Mouse (Mus musculus): ENCODE measurements around the gene Dnajb4.
"Not testable (repeated sequence)": the region's sequence is repeated elsewhere in the genome, so short reads cannot be mapped to it uniquely, and the experiment has no call there.

The Dnajb4 gene

DNA sequence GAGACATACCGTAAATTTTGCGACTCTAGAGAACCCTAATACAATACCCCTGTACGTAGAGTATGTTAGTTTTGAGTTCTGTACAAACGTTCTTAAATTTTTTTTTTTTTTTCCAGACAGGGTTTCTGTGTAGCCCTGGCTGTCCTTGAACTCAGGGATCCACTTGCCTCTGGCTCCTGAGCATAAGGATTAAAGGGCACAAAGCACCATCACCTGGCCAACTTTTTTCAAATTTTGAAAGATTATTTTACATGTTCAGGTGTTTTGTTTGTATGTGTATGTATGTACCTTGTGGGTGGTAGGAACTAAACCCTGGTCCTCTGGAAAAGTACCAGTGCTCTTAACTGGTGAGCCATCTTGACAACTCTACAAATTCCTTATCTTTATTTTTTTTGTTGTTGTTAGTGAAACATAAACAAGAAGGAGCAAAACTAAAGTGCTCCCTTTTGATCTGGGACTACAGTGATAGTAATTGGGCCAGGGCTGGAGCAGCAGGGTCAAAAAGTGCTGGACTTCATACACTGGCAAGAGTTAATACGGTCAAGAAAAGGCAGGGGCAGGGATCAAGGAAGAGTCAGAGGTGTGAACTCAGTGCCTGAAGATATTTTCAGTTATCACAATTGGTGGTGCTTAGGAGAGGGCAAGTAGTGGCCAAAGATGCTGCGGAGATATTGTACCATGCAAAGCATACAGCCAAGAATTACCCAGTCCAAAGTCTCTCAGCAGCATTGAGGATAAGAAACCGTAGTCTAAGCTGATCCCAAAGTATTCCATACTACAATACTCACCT lies 1.8 kb downstream of the Dnajb4 start:
- no peak for DNase-seq (ENCODE audit: low spot score)

DNA sequence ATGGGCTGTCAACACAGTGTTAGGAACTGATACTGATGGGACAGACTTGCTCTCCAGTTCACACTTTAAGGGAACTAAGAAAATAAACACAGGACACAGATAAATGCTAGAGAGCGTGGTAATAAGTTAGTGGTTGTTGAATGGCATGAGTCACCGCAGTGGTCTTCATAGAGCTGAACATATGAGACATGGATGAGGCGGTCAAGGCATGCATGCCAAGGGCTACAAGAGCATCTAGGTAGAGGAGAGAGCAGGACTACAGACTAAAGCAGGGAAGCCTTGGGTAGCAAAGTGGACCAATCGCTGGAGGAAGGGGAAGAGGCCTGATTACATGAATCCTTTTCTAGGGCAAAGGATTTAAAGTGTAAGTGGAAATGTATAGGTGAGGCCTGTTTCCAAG lies 2.9 kb downstream of the Dnajb4 start:
- no peak for DNase-seq (ENCODE audit: low spot score)

DNA sequence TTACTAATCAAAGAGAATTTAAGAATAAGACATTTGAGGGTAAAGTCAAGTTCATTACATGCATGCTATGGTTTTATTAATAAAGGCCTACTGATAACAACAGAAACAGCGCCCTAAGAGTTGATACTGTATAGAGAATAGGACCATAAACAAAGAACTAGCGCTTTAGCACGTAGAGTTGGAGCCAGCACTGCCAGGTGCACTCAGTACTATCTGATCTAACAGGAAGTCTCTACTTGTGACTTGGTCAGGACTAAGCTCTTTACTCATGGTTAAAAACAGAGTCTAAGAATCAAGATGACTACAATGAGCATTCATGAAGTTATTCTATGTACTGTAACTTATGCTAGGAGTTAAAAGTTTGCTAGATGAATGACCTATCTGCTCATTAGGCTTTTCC lies 5.5 kb downstream of the Dnajb4 start:
- DNase-seq (ENCODE audit: low spot score) = peak; percentile 13

- DNase-seq (ENCODE audit: low spot score) = no peak
These were observed 6.1 kb downstream of the Dnajb4 start for GRCm38 (mm10) chr3:152203996-152204395.

- DNase-seq (ENCODE audit: low spot score) = no peak
These were observed 6.7 kb downstream of the Dnajb4 start for GRCm38 (mm10) chr3:152203411-152203810.

GRCm38 (mm10) chr3:152202942-152203341 lies 7.2 kb downstream of the Dnajb4 start:
- DNase-seq (ENCODE audit: low spot score) = no peak

- no peak for DNase-seq (ENCODE audit: low spot score)
These were observed 8.5 kb downstream of the Dnajb4 start for GRCm38 (mm10) chr3:152201651-152202050.

DNA sequence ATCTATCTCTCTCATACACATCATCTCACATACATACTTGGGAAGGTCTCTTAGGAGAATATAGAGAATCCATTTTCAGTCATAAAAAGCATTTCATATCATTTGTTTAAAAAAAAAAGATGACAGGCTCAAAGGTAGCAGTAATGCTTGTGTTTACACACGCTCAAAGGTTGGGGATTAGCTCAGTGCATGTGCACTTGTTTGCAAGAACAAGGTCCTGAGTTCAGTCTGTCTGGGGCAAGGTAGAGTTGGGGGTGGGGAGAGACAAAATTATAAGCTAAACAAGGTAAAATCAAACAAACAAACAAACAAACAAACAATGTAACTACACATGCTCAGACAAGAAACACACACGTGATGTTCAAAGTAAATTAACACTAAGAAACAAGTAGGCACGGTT lies 8.9 kb downstream of the Dnajb4 start:
- no peak for DNase-seq (ENCODE audit: low spot score)

DNA sequence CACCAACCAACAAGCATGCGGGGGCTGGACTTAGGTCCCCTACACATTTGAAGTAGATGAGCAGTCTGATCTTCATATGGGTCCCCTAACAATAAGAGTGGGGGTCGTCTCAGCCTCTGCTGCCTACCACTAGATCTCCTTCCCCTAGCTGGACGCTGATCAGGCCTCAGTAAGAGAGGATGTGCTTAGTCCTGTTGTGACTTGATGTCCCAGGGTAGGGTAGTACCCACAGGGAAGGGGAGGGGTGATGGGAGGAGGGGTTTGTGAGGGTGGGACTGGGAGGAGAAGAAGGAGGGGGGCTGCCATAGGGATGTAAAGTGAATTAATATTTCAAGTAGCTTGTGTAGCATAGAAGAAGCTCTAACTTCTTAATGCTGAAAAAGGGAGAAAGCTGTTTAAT lies 11.0 kb downstream of the Dnajb4 start:
- DNase-seq (ENCODE audit: low spot score) = no peak

DNA sequence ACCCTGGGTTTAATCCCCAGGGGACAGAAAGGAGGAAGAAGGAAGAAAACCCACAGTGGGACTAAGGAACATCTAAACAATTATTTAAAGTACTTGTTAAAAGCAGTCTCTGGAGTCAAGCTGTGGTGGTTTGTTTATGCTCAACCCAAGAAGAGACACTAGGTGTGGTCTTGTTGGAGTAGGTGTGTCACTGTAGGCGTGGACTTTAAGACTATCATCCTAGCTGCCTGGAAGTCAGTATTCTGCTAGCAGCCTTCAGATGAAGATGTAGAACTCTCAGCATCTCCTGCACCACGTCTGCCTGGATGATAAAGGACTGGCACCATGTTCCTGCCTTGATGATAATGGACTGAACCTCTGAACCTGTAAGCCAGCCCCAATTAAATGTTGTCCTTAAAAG lies 12.9 kb downstream of the Dnajb4 start:
- not testable (repeated sequence) for DNase-seq (ENCODE audit: low spot score)

DNA sequence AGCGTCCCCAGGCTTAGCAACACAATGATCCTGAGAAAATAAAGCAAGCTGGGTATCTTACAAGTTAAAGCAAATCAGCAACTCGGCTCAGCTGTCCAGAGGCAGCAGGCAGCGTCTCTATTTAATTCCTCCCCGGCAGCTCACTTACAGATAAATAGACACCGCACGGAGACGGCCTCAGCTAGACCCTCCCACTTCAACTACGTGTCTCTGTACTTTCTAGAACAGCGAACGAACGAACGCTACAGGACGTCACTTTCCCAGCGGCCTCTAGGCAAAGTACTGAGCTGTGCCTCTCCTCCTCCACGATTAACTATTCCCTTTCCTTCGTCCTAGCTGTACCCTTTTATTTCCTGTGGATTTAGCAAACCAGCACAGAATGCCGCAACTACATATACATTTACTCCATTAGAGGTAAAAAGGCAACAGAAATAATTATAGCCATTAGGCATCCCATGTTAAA lies 16.4 kb downstream of the Dnajb4 start:
- DNase-seq (ENCODE audit: low spot score) = peak; percentile 87

DNA sequence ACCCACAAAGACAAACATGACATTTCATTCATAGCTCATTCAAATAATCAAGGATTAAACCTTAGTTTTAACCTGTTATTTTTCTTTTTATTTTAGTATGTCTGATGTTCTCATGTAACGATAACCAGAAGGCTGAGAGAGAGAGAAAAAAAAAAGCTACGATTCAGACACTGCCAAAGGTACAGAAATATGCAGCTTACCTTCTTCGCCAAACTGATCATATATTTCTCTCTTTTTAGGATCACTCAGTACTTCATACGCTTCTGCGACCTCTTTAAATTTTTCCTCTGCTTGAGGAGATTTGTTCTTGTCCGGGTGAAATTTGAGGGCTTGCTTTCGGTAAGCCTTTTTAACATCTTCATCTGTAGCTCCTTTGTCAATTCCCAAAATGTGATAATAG lies 16.9 kb downstream of the Dnajb4 start:
- DNase-seq (ENCODE audit: low spot score) = no peak

GRCm38 (mm10) chr3:152192238-152192931 lies 17.7 kb downstream of the Dnajb4 start:
- peak; percentile 5 for DNase-seq (ENCODE audit: low spot score)

DNA sequence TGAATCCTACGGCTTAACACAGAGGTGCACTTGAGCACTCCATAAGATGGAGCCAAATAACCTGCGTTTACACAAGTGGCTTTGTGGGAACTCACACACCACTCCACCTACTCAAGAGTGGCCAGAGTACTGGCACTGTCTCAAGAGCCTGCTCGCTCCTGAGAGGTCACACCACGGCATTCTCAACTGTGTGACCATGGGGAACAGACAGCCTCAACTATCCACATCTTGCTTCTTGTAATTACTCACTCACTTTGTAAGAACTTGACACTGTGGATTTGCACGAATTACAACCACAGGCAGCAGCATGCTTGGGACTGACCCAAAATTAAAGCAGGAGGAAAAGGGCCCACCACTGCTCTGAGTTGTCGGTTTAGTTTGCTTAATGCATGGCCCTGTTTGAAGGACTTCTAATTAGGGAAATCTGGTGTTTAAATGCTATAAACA lies 18.3 kb downstream of the Dnajb4 start:
- DNase-seq (ENCODE audit: low spot score) = peak; percentile 10

GRCm38 (mm10) chr3:152190679-152191477 lies 19.2 kb downstream of the Dnajb4 start:
- DNase-seq (ENCODE audit: low spot score) = no peak

DNA sequence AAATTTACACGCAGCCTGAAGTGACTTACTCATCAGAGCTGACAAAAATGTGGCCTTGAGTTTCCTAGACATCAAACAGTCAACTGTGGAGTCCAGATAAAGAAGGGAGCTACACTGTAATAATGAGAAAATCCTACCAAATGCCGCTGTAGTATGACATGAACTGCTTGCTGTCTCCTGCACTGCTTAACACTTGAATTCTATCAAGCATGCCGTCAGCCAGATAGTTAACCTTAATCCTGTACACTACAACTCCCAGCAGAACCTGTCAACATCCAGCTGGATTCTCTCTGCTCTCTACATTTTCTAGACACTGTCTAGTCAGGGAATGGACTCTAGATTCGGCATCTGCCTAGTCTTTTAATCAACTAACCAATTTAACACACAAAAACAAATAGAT lies 20.8 kb downstream of the Dnajb4 start:
- DNase-seq (ENCODE audit: low spot score) = no peak

- DNase-seq (ENCODE audit: low spot score) = no peak
These were observed 24.0 kb downstream of the Dnajb4 start for GRCm38 (mm10) chr3:152186106-152186505.

- DNase-seq (ENCODE audit: low spot score) = no peak
These were observed 26.6 kb downstream of the Dnajb4 start for GRCm38 (mm10) chr3:152183522-152183921.

- DNase-seq (ENCODE audit: low spot score) = no peak
These were observed 29.5 kb downstream of the Dnajb4 start for GRCm38 (mm10) chr3:152180624-152181023.

- DNase-seq (ENCODE audit: low spot score) = no peak
These were observed 30.8 kb downstream of the Dnajb4 start for GRCm38 (mm10) chr3:152179285-152179684.

DNA sequence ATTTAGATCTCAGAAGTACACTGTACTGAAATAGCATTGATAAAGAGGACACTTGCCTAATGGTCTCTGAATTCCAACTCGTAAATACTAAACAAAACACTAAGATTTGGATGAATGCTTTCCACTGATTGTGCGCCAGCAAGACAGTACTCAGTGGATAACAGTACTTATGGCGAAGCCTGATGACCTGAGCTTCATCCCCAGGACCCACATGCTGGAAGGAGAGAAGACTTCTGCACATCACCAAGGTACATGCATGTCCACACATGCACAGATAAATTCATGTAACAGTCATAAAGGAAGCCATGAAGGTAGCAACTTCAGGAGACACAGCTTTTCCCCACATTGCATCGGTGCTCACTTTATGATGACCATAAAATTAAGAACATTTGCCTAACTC lies 31.3 kb downstream of the Dnajb4 start:
- DNase-seq (ENCODE audit: low spot score) = no peak

DNA sequence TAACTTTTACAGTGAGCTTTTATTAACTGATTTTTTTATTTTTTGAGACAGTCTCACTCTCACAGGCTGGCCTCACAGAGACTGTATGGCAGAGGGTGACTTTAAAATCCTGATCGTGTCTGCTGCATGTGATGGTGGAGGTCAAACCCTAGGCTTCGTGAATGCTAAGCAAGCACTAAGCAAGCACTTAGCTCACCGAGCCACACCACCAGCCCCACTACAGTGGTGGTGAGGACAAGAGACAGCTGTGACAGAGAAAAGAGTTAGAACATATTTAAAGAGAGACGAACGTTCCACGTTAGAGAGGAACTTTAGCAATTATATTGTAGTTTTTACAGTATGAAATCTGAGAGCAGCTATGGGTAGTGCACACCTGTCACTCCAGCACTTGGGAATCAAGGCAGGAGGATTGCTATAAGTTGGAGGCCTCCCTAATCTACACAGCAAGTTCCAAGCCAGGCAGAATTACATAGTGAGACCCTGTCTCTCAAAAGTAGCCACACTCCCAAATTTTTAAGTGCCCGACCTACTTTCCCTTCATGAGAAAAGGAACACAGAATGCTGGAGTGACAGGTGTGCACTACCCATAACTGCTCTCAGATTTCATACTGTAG lies 37.7 kb downstream of the Dnajb4 start:
- DNase-seq (ENCODE audit: low spot score) = no peak

All from T-cell, adult 2 months (primary cell).